11 mouse cellular contexts compared by ENCODE assay signal in genomic region chr10:96479786-96480185, GRCm38 (mm10).
DNase-seq lines count a peak whose midpoint lies in the region; ATAC-seq and TF ChIP-seq lines count a peak whose summit lies in the region.
"Had no signal": no experiment of that assay in that cellular context is flagged by ENCODE, and none has a peak within 500 bp of the region (broad histone marks: within the 10 kb centered on the region; RNA-seq: fewer than 3 reads in every experiment).

No protein-coding gene starts in this region.

- no peak for ATAC-seq in midbrain, embryonic 14.5 days (ENCODE audit: low FRiP score, low TSS enrichment)
- ATAC-seq in intestine, embryonic 16.5 days: no peak
- no peak for ATAC-seq in stomach, postnatal 0 days (ENCODE audit: low FRiP score, low TSS enrichment)
- no peak for ATAC-seq in liver, embryonic 12.5 days

- intact Hi-C loops in gastrocnemius, adult 2 months (cut with DNase I): no loop called here
- intact Hi-C loops in gastrocnemius, postnatal 36 days (cut with DNase I): no loop called here

- no peak for TF ChIP-seq CTCF in gastrocnemius, adult 2 months (IDR thresholded peaks at IDR 0.05)
- no peak for TF ChIP-seq CTCF in stomach, postnatal 0 days (IDR thresholded peaks at IDR 0.05; ENCODE audit: low read depth)

- H3K4me3 ChIP-seq in gastrocnemius, adult 2 months: peak overlapping the region; percentile 36
- no peak overlapping the region for H3K4me3 ChIP-seq in midbrain, embryonic 14.5 days (replicated peaks; ENCODE audit: low read depth, low read length)
- no peak overlapping the region for H3K4me3 ChIP-seq in midbrain, embryonic 10.5 days
- H3K4me3 ChIP-seq in intestine, embryonic 16.5 days (ENCODE audit: low read length): no peak overlapping the region
- H3K4me3 ChIP-seq in stomach, postnatal 0 days (ENCODE audit: low read depth, low read length): no peak overlapping the region
- no peak overlapping the region for H3K4me3 ChIP-seq in liver, embryonic 12.5 days
- H3K4me3 ChIP-seq: neural tube, embryonic 13.5 days had no signal

- no peak overlapping the region for H3K9ac ChIP-seq in midbrain, embryonic 14.5 days (replicated peaks; ENCODE audit: low read length)
- H3K9ac ChIP-seq in intestine, embryonic 16.5 days (ENCODE audit: low read depth, low read length): no peak overlapping the region
- no peak overlapping the region for H3K9ac ChIP-seq in stomach, postnatal 0 days (ENCODE audit: low read length)
- H3K9ac ChIP-seq in liver, embryonic 12.5 days: no peak overlapping the region
- H3K9ac ChIP-seq: neural tube, embryonic 13.5 days had no signal

- no peaks in the 10 kb centered on the region for H3K27me3 ChIP-seq in midbrain, embryonic 14.5 days (ENCODE audit: control insufficient read depth, insufficient read depth, low read length)
- no peaks in the 10 kb centered on the region for H3K27me3 ChIP-seq in midbrain, embryonic 10.5 days (ENCODE audit: low read depth, poor library complexity, severe bottlenecking)
- no peaks in the 10 kb centered on the region for H3K27me3 ChIP-seq in intestine, embryonic 16.5 days (replicated peaks; ENCODE audit: control insufficient read depth, insufficient read depth, low read length)
- no peaks in the 10 kb centered on the region for H3K27me3 ChIP-seq in stomach, postnatal 0 days (ENCODE audit: control insufficient read depth, insufficient read depth, low read length)
- H3K27me3 ChIP-seq in liver, embryonic 12.5 days (replicated peaks): no peaks in the 10 kb centered on the region
- H3K27me3 ChIP-seq: neural tube, embryonic 13.5 days had no signal

- 69% methylated on average over 8 of the region's 8 CpGs for WGBS in midbrain, embryonic 14.5 days
- 80% methylated on average over 8 of the region's 8 CpGs for WGBS in midbrain, embryonic 10.5 days
- WGBS in intestine, embryonic 16.5 days: 65% methylated on average over 8 of the region's 8 CpGs
- 39% methylated on average over 8 of the region's 8 CpGs for WGBS in stomach, postnatal 0 days
- 71% methylated on average over 8 of the region's 8 CpGs for WGBS in liver, embryonic 12.5 days (ENCODE audit: insufficient replicate concordance)

- H3K27ac ChIP-seq in gastrocnemius, adult 2 months: no peak overlapping the region
- no peak overlapping the region for H3K27ac ChIP-seq in midbrain, embryonic 14.5 days (replicated peaks; ENCODE audit: low read depth, low read length)
- H3K27ac ChIP-seq in midbrain, embryonic 10.5 days (replicated peaks): no peak overlapping the region
- H3K27ac ChIP-seq in intestine, embryonic 16.5 days (ENCODE audit: low read length): no peak overlapping the region
- no peak overlapping the region for H3K27ac ChIP-seq in stomach, postnatal 0 days (replicated peaks)
- H3K27ac ChIP-seq in liver, embryonic 12.5 days: no peak overlapping the region
- H3K27ac ChIP-seq: neural tube, embryonic 13.5 days had no signal

- H3K4me1 ChIP-seq in midbrain, embryonic 14.5 days (ENCODE audit: control insufficient read depth, insufficient read depth, low read length): peaks cover 3% of the 10 kb centered on the region; the same call in 1 of the 2 replicates
- peaks cover 16% of the 10 kb centered on the region for H3K4me1 ChIP-seq in midbrain, embryonic 10.5 days
- H3K4me1 ChIP-seq in intestine, embryonic 16.5 days (ENCODE audit: control insufficient read depth, insufficient read depth, low read length): no peaks in the 10 kb centered on the region
- H3K4me1 ChIP-seq in stomach, postnatal 0 days (replicated peaks; ENCODE audit: control insufficient read depth, insufficient read depth): peaks cover 5% of the 10 kb centered on the region; the same call in 1 of the 2 replicates
- no peaks in the 10 kb centered on the region for H3K4me1 ChIP-seq in liver, embryonic 12.5 days

- DNase-seq in gastrocnemius, adult 2 months: no peak
- DNase-seq in gastrocnemius, postnatal 36 days: no peak
- peak; percentile 13 for DNase-seq in midbrain, embryonic 14.5 days
- no peak for DNase-seq in midbrain, embryonic 10.5 days (ENCODE audit: low spot score)
- no peak for DNase-seq in stomach, postnatal 0 days (ENCODE audit: low spot score)
- DNase-seq in kidney, postnatal 36 days: no peak
- DNase-seq: adrenal gland, adult 2 months had no signal

- H3K9me3 ChIP-seq in midbrain, embryonic 14.5 days (ENCODE audit: control insufficient read depth, low read length): peaks cover 4% of the 10 kb centered on the region; the same call in 1 of the 2 replicates
- H3K9me3 ChIP-seq in midbrain, embryonic 10.5 days (replicated peaks): no peaks in the 10 kb centered on the region
- no peaks in the 10 kb centered on the region for H3K9me3 ChIP-seq in intestine, embryonic 16.5 days (ENCODE audit: control insufficient read depth, low read length)
- no peaks in the 10 kb centered on the region for H3K9me3 ChIP-seq in stomach, postnatal 0 days (ENCODE audit: control insufficient read depth, low read length)
- H3K9me3 ChIP-seq in liver, embryonic 12.5 days (replicated peaks): no peaks in the 10 kb centered on the region
- H3K9me3 ChIP-seq: neural tube, embryonic 13.5 days had no signal

- no peaks in the 10 kb centered on the region for H3K36me3 ChIP-seq in midbrain, embryonic 14.5 days (ENCODE audit: control insufficient read depth, insufficient read depth, low read length)
- no peaks in the 10 kb centered on the region for H3K36me3 ChIP-seq in midbrain, embryonic 10.5 days
- H3K36me3 ChIP-seq in intestine, embryonic 16.5 days (ENCODE audit: control insufficient read depth, insufficient read depth, low read length): no peaks in the 10 kb centered on the region
- H3K36me3 ChIP-seq in stomach, postnatal 0 days (ENCODE audit: control insufficient read depth, insufficient read depth, low read length): no peaks in the 10 kb centered on the region
- H3K36me3 ChIP-seq in liver, embryonic 12.5 days: no peaks in the 10 kb centered on the region
- H3K36me3 ChIP-seq: neural tube, embryonic 13.5 days had no signal

- TF ChIP-seq EP300 in stomach, postnatal 0 days (optimal IDR thresholded peaks at IDR 0.05): no peak

- no peak overlapping the region for H3K4me2 ChIP-seq in midbrain, embryonic 14.5 days (ENCODE audit: low read length)
- H3K4me2 ChIP-seq in intestine, embryonic 16.5 days (ENCODE audit: low read depth, low read length): 0 out of 2 replicates have a peak overlapping the region, but pooled peaks have one; percentile 21
- peak overlapping the region; percentile 28 for H3K4me2 ChIP-seq in stomach, postnatal 0 days (replicated peaks; ENCODE audit: low read depth)
- H3K4me2 ChIP-seq in liver, embryonic 12.5 days: no peak overlapping the region
- H3K4me2 ChIP-seq: heart, embryonic 11.5 days; neural tube, embryonic 13.5 days had no signal

Comparison
In these comparisons a context has a peak if more than half of its experiments do, and no peak if none do; other contexts are left out.
1. H3K4me2 ChIP-seq: peak in intestine, embryonic 16.5 days (single experiment) and stomach, postnatal 0 days (single experiment); none in midbrain, embryonic 14.5 days (single experiment) and liver, embryonic 12.5 days (single experiment).